Mouse (Mus musculus) retina, embryonic 14.5 days (tissue): ENCODE measurements around the gene Rhov.

Experiments
- DNase-seq: peaks from one replicate; pipeline ENCODE4 v3.0.0-alpha.2; 2015; ENCODE audit warnings: low spot score

Gene Rhov

GRCm38 (mm10) chr2:119289014-119289416, 17.9 kb upstream of the Rhov start:
- DNase-seq = no peak

GRCm38 (mm10) chr2:119288270-119288882, 17.3 kb upstream of the Rhov start, which contains the start of gene Vps18:
Gene Vps18, plus strand, starts transcription at chr2:119288740.
- DNase-seq = peak; percentile 98

DNA sequence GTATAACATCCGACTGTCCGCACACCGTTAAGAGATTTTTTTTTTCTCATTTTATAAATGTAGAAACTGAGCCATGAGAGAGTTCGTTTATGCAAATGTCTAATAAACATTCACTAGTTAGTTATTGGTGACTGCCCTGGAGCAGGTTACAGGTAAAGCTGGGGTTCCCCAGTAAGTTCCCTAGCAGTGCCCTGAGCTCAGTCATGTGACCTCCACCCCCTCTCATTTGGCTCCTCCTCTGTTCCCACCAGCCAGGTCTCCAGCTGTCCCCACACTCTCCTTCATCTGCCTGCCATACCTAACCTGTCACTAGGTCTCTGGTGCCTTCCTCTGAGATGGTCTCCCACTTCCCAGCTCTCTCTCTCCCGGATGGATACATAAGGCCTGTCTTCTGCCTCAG, 16.3 kb upstream of the Rhov start:
- DNase-seq = no peak

GRCm38 (mm10) chr2:119281899-119282565, 11.0 kb upstream of the Rhov start:
- DNase-seq = no peak

DNA sequence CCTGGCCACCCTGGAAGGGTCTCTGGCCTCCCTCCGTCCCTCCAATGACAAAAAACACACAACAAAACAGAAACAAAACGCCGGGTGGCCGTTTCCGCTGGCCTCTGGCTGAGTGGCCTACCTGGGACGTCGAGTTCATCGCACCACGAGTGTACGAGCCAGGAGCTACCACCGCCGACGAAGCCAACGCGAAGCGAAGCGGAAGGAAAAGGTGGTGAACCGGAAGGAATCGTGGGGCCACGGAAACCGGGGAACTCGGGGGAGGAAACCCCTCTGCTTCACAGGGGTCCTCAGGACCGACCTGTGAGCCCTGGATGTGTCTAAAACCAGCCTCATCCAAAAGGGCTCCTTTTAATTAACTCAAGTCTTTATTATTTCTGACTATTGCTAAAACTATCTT, 6.7 kb upstream of the Rhov start:
- DNase-seq = peak; percentile 47

GRCm38 (mm10) chr2:119276926-119277325, 5.9 kb upstream of the Rhov start:
- DNase-seq = no peak

DNA sequence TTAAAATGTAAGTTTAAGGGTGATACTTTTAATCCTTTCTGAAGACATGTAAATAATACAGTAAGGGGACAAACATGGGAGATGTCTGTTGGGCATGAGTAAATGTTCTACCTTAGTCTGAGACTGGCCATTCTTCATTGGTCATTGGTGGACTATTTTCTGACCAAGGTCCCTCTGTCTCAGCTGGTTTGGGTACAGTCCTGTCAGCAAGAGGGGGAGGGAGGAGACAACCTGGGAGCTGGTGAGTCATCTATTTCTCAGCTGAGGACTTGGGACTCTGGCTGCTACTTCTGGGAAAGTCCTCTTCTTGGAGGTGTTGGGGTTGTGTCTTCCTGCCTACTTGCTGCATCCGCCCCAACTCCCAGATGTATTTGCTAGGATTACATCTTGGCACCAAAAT, 3.1 kb upstream of the Rhov start:
- DNase-seq = no peak

DNA sequence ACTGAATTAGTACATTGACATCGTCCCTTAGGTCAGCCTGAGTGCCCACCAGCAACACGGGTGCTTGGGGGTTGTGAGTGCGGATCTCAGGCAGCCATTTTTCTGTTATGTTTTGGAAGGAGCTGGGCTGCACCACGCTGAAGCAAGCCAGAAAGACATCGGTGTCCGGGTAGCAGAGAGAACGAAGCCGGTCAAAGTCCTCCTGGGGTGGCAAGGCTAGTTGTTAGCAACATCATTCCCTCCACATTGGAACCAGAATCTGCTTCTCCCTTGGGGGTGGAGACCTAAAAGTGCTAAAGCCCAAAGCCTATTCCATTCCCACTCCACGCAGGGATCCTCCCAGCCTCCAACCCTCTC, 808 bp downstream of the Rhov start:
- no peak for DNase-seq

DNA sequence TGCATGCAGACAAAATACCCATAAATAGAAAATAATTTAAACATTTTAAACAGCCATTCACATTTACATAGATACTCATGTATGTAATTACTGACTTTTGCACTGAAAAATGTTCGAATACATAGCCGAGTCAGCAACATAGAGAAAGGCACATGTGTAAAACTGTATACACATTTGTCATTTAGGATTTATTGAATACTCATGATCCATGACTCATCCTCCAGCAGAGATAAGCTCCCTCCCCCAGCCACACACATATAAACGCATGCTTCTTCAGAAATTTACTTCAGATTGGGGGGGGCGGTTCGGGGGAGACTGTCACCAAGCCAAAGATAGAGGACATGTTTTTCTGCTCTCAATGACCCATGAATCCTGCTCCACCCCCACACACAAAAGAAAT, 7.3 kb downstream of the Rhov start:
- no peak for DNase-seq

- DNase-seq = no peak
Measured at GRCm38 (mm10) chr2:119262978-119263377, 8.1 kb downstream of the Rhov start.

- no peak for DNase-seq
Measured at GRCm38 (mm10) chr2:119261326-119261725, 9.7 kb downstream of the Rhov start.

DNA sequence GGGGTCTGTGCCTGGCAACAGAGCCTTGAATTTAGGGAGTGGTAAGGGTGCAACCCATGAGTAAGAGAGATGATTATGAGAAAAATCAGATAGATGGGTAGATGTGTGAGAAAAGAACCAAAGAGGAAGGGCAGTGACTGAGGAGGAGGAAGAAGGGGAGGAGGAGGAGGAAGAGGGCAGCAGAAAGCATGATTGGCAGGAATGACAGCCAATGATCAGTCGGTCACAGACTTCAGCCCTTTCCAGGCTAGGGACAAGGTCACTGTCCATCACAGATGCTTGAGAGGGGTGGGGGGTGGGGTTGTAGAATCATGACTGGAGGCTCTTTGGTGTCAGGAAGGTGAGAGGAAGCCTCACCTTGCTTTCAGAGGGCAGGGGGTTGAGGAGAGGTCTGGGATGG, 10.6 kb downstream of the Rhov start:
- DNase-seq = no peak

- no peak for DNase-seq
Measured at GRCm38 (mm10) chr2:119254976-119255375, 16.1 kb downstream of the Rhov start.

- peak; percentile 97 for DNase-seq
Measured at GRCm38 (mm10) chr2:119250826-119251478, 20.1 kb downstream of the Rhov start.

GRCm38 (mm10) chr2:119250377-119250776, 20.7 kb downstream of the Rhov start:
- DNase-seq = no peak

DNA sequence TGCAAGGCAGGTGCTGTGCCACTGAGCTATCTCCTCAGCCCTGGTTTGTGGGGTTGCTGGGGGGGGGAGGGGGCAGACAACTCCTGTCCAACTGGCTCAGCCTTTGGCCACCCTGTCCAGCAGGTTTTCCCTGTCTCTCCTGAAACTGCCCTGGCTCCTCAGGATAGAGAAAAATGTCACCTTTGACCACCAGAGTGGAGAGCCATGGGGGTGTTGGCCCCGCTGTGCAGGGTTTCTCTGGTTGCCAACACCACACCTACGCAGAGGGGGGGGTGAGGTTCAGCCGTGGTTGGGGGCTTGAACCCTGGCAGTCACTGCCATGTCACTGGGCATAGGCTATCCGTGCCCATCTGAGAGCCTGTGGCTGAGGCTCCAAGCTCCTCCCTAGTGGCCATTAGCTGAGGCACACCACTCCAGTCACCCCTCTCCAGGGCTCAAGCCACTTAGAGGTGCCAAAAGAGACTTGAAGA, 21.4 kb downstream of the Rhov start:
- DNase-seq = no peak

- no peak for DNase-seq
Measured at GRCm38 (mm10) chr2:119247904-119248303, 23.2 kb downstream of the Rhov start.

DNA sequence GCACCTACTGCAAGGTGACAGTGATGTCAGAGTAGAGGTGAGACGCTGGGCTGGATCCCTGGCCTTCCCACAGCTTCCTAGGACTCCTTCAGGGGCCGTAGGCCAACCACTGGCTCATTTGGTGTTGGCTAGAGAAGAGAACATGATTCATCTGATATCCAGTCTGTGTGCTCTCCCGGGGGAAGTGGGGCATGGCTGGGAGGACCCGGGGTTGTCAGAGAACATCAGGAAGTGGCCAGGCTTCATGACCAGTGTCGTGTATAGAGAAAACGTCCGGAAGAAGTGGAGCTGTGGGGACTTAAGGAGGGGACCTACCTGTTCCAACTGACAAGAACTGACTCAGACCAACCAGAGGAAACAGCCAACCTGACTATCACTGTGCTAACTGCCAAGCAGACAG, 25.8 kb downstream of the Rhov start:
- no peak for DNase-seq

DNA sequence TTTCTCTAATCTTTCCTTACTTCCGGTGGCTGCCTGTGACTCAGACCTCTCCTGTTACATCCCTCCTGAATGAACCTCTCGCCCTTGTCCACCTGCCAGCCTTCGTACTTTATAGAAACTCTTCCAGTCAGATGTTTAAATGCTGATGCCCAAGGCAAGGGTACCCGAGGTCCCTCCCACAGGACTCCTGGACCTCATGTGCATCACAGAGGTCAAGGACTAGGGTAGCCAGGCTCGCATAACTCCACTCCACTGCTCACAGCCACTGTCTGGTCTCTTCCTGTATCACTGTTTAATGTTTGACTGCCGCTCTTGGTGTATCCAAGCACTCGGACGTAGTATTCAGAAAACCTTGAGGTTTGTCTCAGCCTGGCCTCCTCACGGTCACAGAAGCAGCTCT, 28.5 kb downstream of the Rhov start:
- DNase-seq = no peak

DNA sequence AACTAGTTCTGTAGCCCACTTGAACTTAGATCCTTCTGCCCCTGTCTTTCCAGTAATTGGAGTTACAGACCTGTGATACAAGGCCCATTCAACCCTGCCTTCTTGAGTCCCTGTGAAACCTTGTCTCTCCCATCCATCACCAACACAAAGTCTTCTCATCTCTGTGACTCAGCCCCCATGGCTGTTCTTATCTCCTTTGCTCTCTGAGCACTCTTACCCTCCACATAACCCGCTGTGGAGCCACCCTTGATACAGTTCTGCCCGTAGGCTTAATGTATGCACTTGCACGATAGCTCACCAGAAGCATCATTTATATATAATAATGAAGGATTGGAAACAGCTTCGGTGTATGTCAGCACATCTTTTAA, 30.3 kb downstream of the Rhov start:
- no peak for DNase-seq

GRCm38 (mm10) chr2:119240075-119240818, 30.8 kb downstream of the Rhov start:
- no peak for DNase-seq

DNA sequence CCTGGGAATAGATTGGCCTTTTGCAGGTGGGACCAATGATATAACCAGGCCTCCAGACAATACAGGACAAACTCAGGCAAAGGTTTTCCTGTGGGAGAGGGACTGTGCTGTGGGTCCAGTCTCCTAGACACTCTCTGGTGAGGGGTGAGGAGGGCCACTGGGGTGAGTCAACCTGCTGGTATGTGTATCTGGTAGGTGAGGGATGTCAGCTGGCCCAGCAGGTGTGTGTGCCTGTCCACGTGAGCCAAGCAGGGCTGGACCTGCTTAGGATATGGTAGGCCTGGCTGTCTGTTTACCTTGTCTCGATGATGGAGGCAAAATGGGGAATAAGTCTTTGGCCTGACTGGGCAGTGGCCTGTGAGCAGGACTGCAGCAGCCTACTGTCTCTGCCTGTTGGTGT, 32.4 kb downstream of the Rhov start:
- no peak for DNase-seq

- DNase-seq = no peak
Measured at GRCm38 (mm10) chr2:119237871-119238220, 33.2 kb downstream of the Rhov start.
